Mouse (Mus musculus) embryonic fibroblast, embryonic 13.5 days (primary cell): Measurements from ENCODE around the gene Mettl8.

ENCODE experiments used
- CTCF ChIP-seq: IDR thresholded peaks from 2 replicates; pipeline ENCODE4 v1.5.1; 2011; ENCODE audit warnings: mild to moderate bottlenecking, control low read depth, low read length, moderate library complexity, borderline replicate concordance; ENCODE audit not compliant: insufficient read depth
- POLR2A ChIP-seq: IDR thresholded peaks from 2 replicates; pipeline ENCODE4 v1.6.1; 2011; ENCODE audit warnings: low read depth, mild to moderate bottlenecking, control low read depth, low read length, moderate library complexity

GRCm38 (mm10) chr2:71073828-71074227, 18.4 kb upstream of the Mettl8 start:
- TF ChIP-seq CTCF, result no peak
- no peak for TF ChIP-seq POLR2A
